Mouse (Mus musculus) neural tube, embryonic 13.5 days (tissue): ENCODE measurements around the gene Cdc34. TPM values are rescaled to one million over a fixed set of nuclear protein-coding genes. Genes with fewer than 3 reads are reported as not detected.

Experiments used
- ATAC-seq: fragments of 200-750 bp; cut with Nextera tagmentation; 2 replicates; pipeline ENCODE4 v1.8.0; 2017; ENCODE audit warnings: low read depth, mild to moderate bottlenecking, moderate TSS enrichment, moderate library complexity
- H3K27ac ChIP-seq: fragments of 300-500 bp; sonication (generic); replicated peaks from 2 replicates; pipeline ENCODE4 v1.5.1; 2015; ENCODE audit warnings: moderate library complexity, mild to moderate bottlenecking, inconsistent platforms
- H3K27me3 ChIP-seq: fragments of 300-500 bp; sonication (generic); 2 replicates; pipeline ENCODE4 v1.6.1; 2015; ENCODE audit warnings: mild to moderate bottlenecking, inconsistent platforms
- H3K36me3 ChIP-seq: fragments of 300-500 bp; sonication (generic); 2 replicates; pipeline ENCODE4 v1.6.1; 2015; ENCODE audit warnings: mild to moderate bottlenecking, inconsistent platforms
- H3K4me1 ChIP-seq: fragments of 300-500 bp; sonication (generic); replicated peaks from 2 replicates; pipeline ENCODE4 v1.6.1; 2015; ENCODE audit warnings: inconsistent platforms
- H3K4me2 ChIP-seq: fragments of 300-500 bp; sonication (generic); 2 replicates; pipeline ENCODE4 v1.6.1; 2015; ENCODE audit warnings: inconsistent platforms, mild to moderate bottlenecking, moderate library complexity
- H3K4me3 ChIP-seq: fragments of 300-500 bp; sonication (generic); 2 replicates; pipeline ENCODE4 v1.5.1; 2015; ENCODE audit warnings: mild to moderate bottlenecking, inconsistent platforms
- H3K9ac ChIP-seq: fragments of 300-500 bp; sonication (generic); 2 replicates; pipeline ENCODE4 v1.6.1; 2015; ENCODE audit warnings: moderate library complexity, mild to moderate bottlenecking, inconsistent platforms
- H3K9me3 ChIP-seq: fragments of 300-500 bp; sonication (generic); 2 replicates; pipeline ENCODE4 v1.6.1; 2016; ENCODE audit warnings: inconsistent platforms
- WGBS: fragments of 180-500 bp; shearing (Covaris S2); methylation state at CpG from one replicate; pipeline ENCODE4 v1.1.7; 2015; 5-methylcytosine and 5-hydroxymethylcytosine counted together
- polyA plus RNA-seq: library from polyadenylated mRNA; unstranded; fragments of >200 nt; fragmentation: Nextera tagmentation; extraction: Ambion mirVana; gene quantifications from 2 replicates; pipeline ENCODE4 v1.2.1, GENCODE M21; 2015

Gene Cdc34
- polyA plus RNA-seq, 1 experiment from 2014 or later: 98.7 TPM

GRCm38 (mm10) chr10:79713163-79713562 is 31.2 kb downstream of the Cdc34 start:
- 61% methylated on average over 1 of the region's 1 CpGs for WGBS
- Histone ChIP-seq H3K4me3 (no peak overlapping the region), H3K4me2 (no peak overlapping the region), H3K27ac (no peak overlapping the region), H3K9ac (no peak overlapping the region), H3K36me3 (peaks cover 41% of the 10 kb centered on the region), H3K27me3 (peaks cover 40% of the 10 kb centered on the region), H3K4me1 (peaks cover 26% of the 10 kb centered on the region), H3K9me3 (no peaks in the 10 kb centered on the region)
- no peak for ATAC-seq

- Histone ChIP-seq H3K4me3 (no peak overlapping the region), H3K27me3 (peaks cover 58% of the 10 kb centered on the region), H3K4me1 (peaks cover 28% of the 10 kb centered on the region), H3K36me3 (peaks cover 25% of the 10 kb centered on the region), H3K4me2 (no peak overlapping the region), H3K27ac (no peak overlapping the region), H3K9ac (no peak overlapping the region), H3K9me3 (no peaks in the 10 kb centered on the region)
- WGBS: 55% methylated on average over 4 of the region's 4 CpGs
- ATAC-seq: no peak
Observed at GRCm38 (mm10) chr10:79714996-79715395, 33.0 kb downstream of the Cdc34 start.

GRCm38 (mm10) chr10:79716254-79716987 is 34.4 kb downstream of the Cdc34 start, which contains the start of gene Hcn2:
Gene Hcn2, plus strand, starts transcription at chr10:79716634.
- no peaks in the 10 kb centered on the region for H3K9me3 ChIP-seq
- peaks cover 11% of the 10 kb centered on the region for H3K36me3 ChIP-seq
- ATAC-seq: peak; percentile 69
- WGBS: 3% methylated on average over 51 of the region's 91 CpGs
- H3K27ac ChIP-seq: no peak within 1 kb of the TSS
- H3K4me3 ChIP-seq: peak within 1 kb of the TSS; percentile 66
- H3K9ac ChIP-seq: peak within 1 kb of the TSS; percentile 82
- H3K4me1 ChIP-seq: peaks cover 28% of the 10 kb centered on the region
- H3K27me3 ChIP-seq: peaks cover 65% of the 10 kb centered on the region
- H3K4me2 ChIP-seq: peak within 1 kb of the TSS; percentile 90

- peak overlapping the region; percentile 90 for H3K4me2 ChIP-seq
- H3K4me1 ChIP-seq: peaks cover 28% of the 10 kb centered on the region
- peaks cover 65% of the 10 kb centered on the region for H3K27me3 ChIP-seq
- WGBS: under 1% methylated on average over 44 of the region's 44 CpGs
- peak overlapping the region; percentile 66 for H3K4me3 ChIP-seq
- no peak overlapping the region for H3K27ac ChIP-seq
- H3K36me3 ChIP-seq: peaks cover 5% of the 10 kb centered on the region
- peak; percentile 12 for ATAC-seq
- H3K9me3 ChIP-seq: no peaks in the 10 kb centered on the region
- peak overlapping the region; percentile 82 for H3K9ac ChIP-seq
Observed at GRCm38 (mm10) chr10:79716988-79717355, 35.0 kb downstream of the Cdc34 start.

- no peak overlapping the region for H3K27ac ChIP-seq
- peaks cover 65% of the 10 kb centered on the region for H3K27me3 ChIP-seq
- H3K9ac ChIP-seq: peak overlapping the region; percentile 82
- peak overlapping the region; percentile 66 for H3K4me3 ChIP-seq
- peaks cover 30% of the 10 kb centered on the region for H3K4me1 ChIP-seq
- no peaks in the 10 kb centered on the region for H3K9me3 ChIP-seq
- ATAC-seq: no peak
- H3K4me2 ChIP-seq: peak overlapping the region; percentile 90
- H3K36me3 ChIP-seq: no peaks in the 10 kb centered on the region
- 5% methylated on average over 43 of the region's 43 CpGs for WGBS
Observed at GRCm38 (mm10) chr10:79717640-79718357, 35.8 kb downstream of the Cdc34 start.

GRCm38 (mm10) chr10:79721089-79721488 is 39.1 kb downstream of the Cdc34 start:
- 75% methylated on average over 5 of the region's 5 CpGs for WGBS
- ATAC-seq: no peak
- H3K9ac ChIP-seq: no peak overlapping the region
- peaks cover 25% of the 10 kb centered on the region for H3K4me1 ChIP-seq
- no peak overlapping the region for H3K4me2 ChIP-seq
- no peak overlapping the region for H3K4me3 ChIP-seq
- H3K27ac ChIP-seq: no peak overlapping the region
- H3K9me3 ChIP-seq: no peaks in the 10 kb centered on the region
- H3K36me3 ChIP-seq: no peaks in the 10 kb centered on the region
- peaks cover 45% of the 10 kb centered on the region for H3K27me3 ChIP-seq

GRCm38 (mm10) chr10:79723047-79723446 is 41.1 kb downstream of the Cdc34 start:
- Histone ChIP-seq H3K9me3 (no peaks in the 10 kb centered on the region), H3K36me3 (no peaks in the 10 kb centered on the region), H3K4me3 (no peak overlapping the region), H3K27me3 (peaks cover 26% of the 10 kb centered on the region), H3K4me1 (peaks cover 6% of the 10 kb centered on the region), H3K27ac (no peak overlapping the region), H3K9ac (no peak overlapping the region), H3K4me2 (no peak overlapping the region)
- ATAC-seq: no peak
- 67% methylated on average over 6 of the region's 6 CpGs for WGBS

- no peak overlapping the region for H3K9ac ChIP-seq
- 92% methylated on average over 7 of the region's 7 CpGs for WGBS
- H3K9me3 ChIP-seq: no peaks in the 10 kb centered on the region
- ATAC-seq: no peak
- H3K4me1 ChIP-seq: 0 out of 2 replicates have a peak, but pooled peaks cover 2% of the 10 kb centered on the region
- H3K4me2 ChIP-seq: no peak overlapping the region
- H3K4me3 ChIP-seq: no peak overlapping the region
- H3K27ac ChIP-seq: no peak overlapping the region
- H3K27me3 ChIP-seq: peaks cover 19% of the 10 kb centered on the region
- H3K36me3 ChIP-seq: no peaks in the 10 kb centered on the region
Observed at GRCm38 (mm10) chr10:79723692-79724091, 41.7 kb downstream of the Cdc34 start.

GRCm38 (mm10) chr10:79726090-79726489 is 44.1 kb downstream of the Cdc34 start:
- Histone ChIP-seq H3K4me2 (no peak overlapping the region), H3K27me3 (no peaks in the 10 kb centered on the region; the same call in 1 of the 2 replicates), H3K9ac (no peak overlapping the region), H3K36me3 (peaks cover 5% of the 10 kb centered on the region), H3K9me3 (no peaks in the 10 kb centered on the region), H3K4me3 (no peak overlapping the region), H3K27ac (no peak overlapping the region), H3K4me1 (0 out of 2 replicates have a peak, but pooled peaks cover 2% of the 10 kb centered on the region)
- ATAC-seq: no peak
- WGBS: 38% methylated on average over 11 of the region's 11 CpGs

- 76% methylated on average over 28 of the region's 28 CpGs for WGBS
- Histone ChIP-seq H3K9me3 (0 out of 2 replicates have a peak, but pooled peaks cover 2% of the 10 kb centered on the region), H3K36me3 (peaks cover 28% of the 10 kb centered on the region), H3K4me1 (no peaks in the 10 kb centered on the region), H3K27ac (no peak overlapping the region), H3K27me3 (no peaks in the 10 kb centered on the region), H3K4me2 (no peak overlapping the region), H3K4me3 (no peak overlapping the region), H3K9ac (no peak overlapping the region)
- ATAC-seq: no peak
Observed at GRCm38 (mm10) chr10:79728323-79729249, 46.6 kb downstream of the Cdc34 start.

GRCm38 (mm10) chr10:79729357-79729965 is 47.5 kb downstream of the Cdc34 start:
- Histone ChIP-seq H3K4me2 (no peak overlapping the region), H3K27me3 (0 out of 2 replicates have a peak, but pooled peaks cover under 1% of the 10 kb centered on the region), H3K36me3 (peaks cover 36% of the 10 kb centered on the region), H3K9me3 (0 out of 2 replicates have a peak, but pooled peaks cover 2% of the 10 kb centered on the region), H3K4me3 (no peak overlapping the region), H3K4me1 (no peaks in the 10 kb centered on the region), H3K9ac (no peak overlapping the region), H3K27ac (no peak overlapping the region)
- ATAC-seq: no peak
- WGBS: 81% methylated on average over 13 of the region's 13 CpGs
